Mouse (Mus musculus) heart, adult 2 months (tissue): Measurements from ENCODE around the gene Rbm4b. TPM values are rescaled to one million over a fixed set of nuclear protein-coding genes. Genes with fewer than 3 reads are reported as not detected.

Experiments used
- DNase-seq, 2 experiments: peaks; one replicate each; pipeline ENCODE4 v3.0.0; 2021
- H3K27ac ChIP-seq: fragments of 200-600 bp; 2 replicates; pipeline ENCODE4 v1.8.1; 2022
- H3K27me3 ChIP-seq: fragments of 200-500 bp; 2 replicates; pipeline ENCODE4 v1.6.1; 2012; ENCODE audit warnings: mild to moderate bottlenecking, low read length, inconsistent platforms, mixed read lengths; ENCODE audit not compliant: control insufficient read depth, insufficient read depth
- H3K36me3 ChIP-seq: fragments of 200-500 bp; 2 replicates; pipeline ENCODE4 v1.6.1; 2012; ENCODE audit warnings: low read length, inconsistent platforms; ENCODE audit not compliant: control insufficient read depth, insufficient read depth
- H3K4me1 ChIP-seq: fragments of 200-500 bp; 2 replicates; pipeline ENCODE4 v1.6.1; 2011; ENCODE audit warnings: low read length; ENCODE audit not compliant: control insufficient read depth, insufficient read depth
- H3K4me3 ChIP-seq: fragments of 200-600 bp; 2 replicates; pipeline ENCODE4 v1.8.1; 2022
- H3K79me2 ChIP-seq: fragments of 200-500 bp; replicated peaks from 2 replicates; pipeline ENCODE4 v1.6.1; 2012; ENCODE audit warnings: mild to moderate bottlenecking, inconsistent platforms, low read length, moderate library complexity, mixed read lengths; ENCODE audit not compliant: control insufficient read depth, insufficient read depth
- H3K9ac ChIP-seq: fragments of 200-500 bp; 2 replicates; pipeline ENCODE4 v1.6.1; 2012; ENCODE audit warnings: low read depth, mild to moderate bottlenecking, control low read depth, inconsistent platforms, low read length, mixed read lengths
- CTCF ChIP-seq: fragments of 200-600 bp; IDR thresholded peaks from 2 replicates; pipeline ENCODE4 v1.8.1; 2022; ENCODE audit warnings: antibody characterized with exemption, mild to moderate bottlenecking, moderate library complexity
- EP300 ChIP-seq: fragments of 200-500 bp; IDR thresholded peaks from 2 replicates; pipeline ENCODE4 v1.6.1; 2011; ENCODE audit warnings: low read depth, low read length, control low read depth; ENCODE audit not compliant: insufficient read depth
- POLR2A ChIP-seq: fragments of 200-500 bp; IDR thresholded peaks from 2 replicates; pipeline ENCODE4 v1.6.1; 2011; ENCODE audit warnings: mild to moderate bottlenecking, low read depth, low read length, control low read depth; ENCODE audit not compliant: insufficient read depth
- WGBS: fragments of 180-500 bp; shearing (Covaris S2); methylation state at CpG from one replicate; pipeline ENCODE4 v1.1.7; 2018; 5-methylcytosine and 5-hydroxymethylcytosine counted together
- intact Hi-C: fragments of 180-260 bp; cut with DNase I; formaldehyde crosslinking; loops from one replicate; pipeline ENCODE4 v1.15.1; 2025
- polyA plus RNA-seq: library from polyadenylated mRNA; depleted of rRNA; stranded (reverse); fragments of >200 nt; gene quantifications from 2 replicates; pipeline ENCODE4 v1.2.3, GENCODE M21; 2012
- total RNA-seq, 2 experiments: library from RNA; stranded (reverse); gene quantifications; 2 replicates each; pipeline ENCODE4 v1.2.3; 2021

Rbm4b gene
- total and polyA plus RNA-seq, 3 experiments = 5.1 to 6.5 (median 6.3) TPM

DNA sequence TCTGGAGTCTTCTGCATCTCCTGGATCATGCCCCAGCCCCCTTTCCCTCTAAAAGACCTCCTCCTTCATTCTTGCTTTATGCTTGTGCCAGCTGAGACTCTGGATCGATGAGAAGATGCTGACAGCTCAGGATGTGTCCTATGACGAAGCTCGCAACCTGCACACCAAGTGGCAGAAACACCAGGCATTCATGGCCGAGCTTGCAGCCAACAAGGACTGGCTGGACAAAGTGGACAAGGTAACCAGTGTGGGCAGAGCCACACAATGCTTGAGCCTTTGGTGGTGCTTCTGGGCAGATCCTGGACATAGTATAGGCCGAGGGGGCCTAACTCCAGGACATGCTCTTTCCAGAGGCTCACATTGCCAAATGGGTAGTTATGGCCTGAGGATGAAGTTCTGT lies 16.5 kb upstream of the Rbm4b start:
- intact Hi-C loops = no loop called here
- no peak for TF ChIP-seq CTCF
- no peak for TF ChIP-seq POLR2A
- no peak for TF ChIP-seq EP300

DNA sequence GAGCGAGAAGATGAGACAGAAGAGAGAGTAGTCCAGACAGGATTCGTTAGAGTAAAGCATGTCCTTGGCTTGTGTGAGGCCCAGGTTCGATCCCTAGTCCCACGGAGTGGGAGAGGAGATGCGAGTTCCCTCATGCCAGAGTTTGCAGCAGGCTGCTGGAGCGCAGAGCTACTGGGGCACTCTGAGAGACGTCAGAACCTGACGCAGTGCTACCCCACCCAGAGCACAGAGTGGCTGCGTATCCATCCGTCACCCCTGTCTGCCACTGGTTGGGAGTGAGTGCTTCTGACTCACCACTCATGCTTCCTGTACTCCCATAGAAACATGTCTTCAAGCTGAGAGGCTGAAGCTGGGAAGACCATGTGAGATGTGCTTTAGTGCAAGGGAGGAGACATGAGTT lies 14.8 kb upstream of the Rbm4b start:
- Histone ChIP-seq H3K4me1 (peaks cover 2% of the 10 kb centered on the region; the same call in 1 of the 2 replicates), H3K79me2 (no peaks in the 10 kb centered on the region), H3K36me3 (no peaks in the 10 kb centered on the region), H3K27me3 (no peaks in the 10 kb centered on the region), H3K4me3 (no peak overlapping the region), H3K9ac (no peak overlapping the region), H3K27ac (no peak overlapping the region)
- peak in 1 of 2 experiments; percentile 12 for DNase-seq
- TF ChIP-seq EP300 (no peak), CTCF (no peak), POLR2A (no peak)
- intact Hi-C loops = no loop called here
- 77% methylated on average over 10 of the region's 10 CpGs for WGBS

More for the DNA sequence above, 16.5 kb upstream of the Rbm4b start:
- Histone ChIP-seq H3K4me3 (no peak overlapping the region), H3K4me1 (no peaks in the 10 kb centered on the region), H3K79me2 (no peaks in the 10 kb centered on the region), H3K27ac (no peak overlapping the region), H3K36me3 (no peaks in the 10 kb centered on the region), H3K27me3 (no peaks in the 10 kb centered on the region), H3K9ac (no peak overlapping the region)
- DNase-seq = peak in 1 of 2 experiments; percentile 8
- WGBS = 89% methylated on average over 5 of the region's 5 CpGs

DNA sequence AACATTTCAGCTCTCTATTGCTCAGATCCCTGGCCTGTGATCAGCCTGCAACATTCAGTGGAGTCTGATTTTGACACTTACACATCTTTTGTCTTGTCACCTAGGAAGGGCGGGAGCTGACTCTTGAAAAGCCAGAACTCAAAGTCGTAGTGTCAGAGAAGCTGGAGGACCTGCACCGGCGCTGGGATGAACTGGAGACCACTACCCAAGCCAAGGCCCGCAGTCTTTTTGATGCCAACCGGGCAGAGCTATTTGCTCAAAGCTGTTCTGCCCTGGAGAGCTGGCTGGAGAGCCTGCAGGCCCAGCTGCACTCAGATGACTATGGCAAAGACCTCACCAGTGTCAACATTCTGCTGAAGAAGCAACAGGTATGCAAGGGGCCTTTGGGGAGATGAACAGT lies 14.1 kb upstream of the Rbm4b start:
- 90% methylated on average over 6 of the region's 6 CpGs for WGBS
- TF ChIP-seq EP300 (no peak), CTCF (no peak), POLR2A (no peak)
- intact Hi-C loops = loop anchor here (2.0 kb wide), 1 partner anchor 245 kb away; no protein-coding TSS in a partner anchor

DNA sequence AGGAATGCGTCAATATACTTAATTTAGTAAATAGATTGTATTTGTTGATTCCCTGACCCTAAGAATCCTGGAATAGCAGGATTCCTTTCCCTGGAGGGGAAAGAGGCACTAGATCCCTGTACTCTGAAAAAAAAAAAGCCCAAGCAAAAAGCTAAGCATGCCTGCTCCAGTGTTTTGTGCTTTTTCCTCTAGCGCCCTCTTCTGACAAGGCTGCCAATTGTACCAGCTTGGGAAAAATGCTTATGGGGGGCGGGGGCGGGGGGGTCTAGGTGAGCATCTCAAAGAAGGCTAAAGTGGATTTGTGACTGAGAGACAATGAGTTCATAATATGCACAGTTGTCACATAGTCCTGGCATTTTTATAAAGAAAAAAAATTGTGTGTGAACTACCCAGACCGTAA lies 12.8 kb upstream of the Rbm4b start:
- no peak overlapping the region for H3K27ac ChIP-seq
- DNase-seq = peak in 1 of 2 experiments; percentile 21
- TF ChIP-seq CTCF (peak; percentile 62), EP300 (no peak), POLR2A (no peak)
- H3K4me1 ChIP-seq = peaks cover 2% of the 10 kb centered on the region; the same call in 1 of the 2 replicates
- H3K4me3 ChIP-seq = no peak overlapping the region
- H3K79me2 ChIP-seq = no peaks in the 10 kb centered on the region
- WGBS = 49% methylated on average over 5 of the region's 5 CpGs
- no peaks in the 10 kb centered on the region for H3K36me3 ChIP-seq
- no peak overlapping the region for H3K9ac ChIP-seq
- no peaks in the 10 kb centered on the region for H3K27me3 ChIP-seq
- intact Hi-C loops = loop anchor here (1.0 to 2.0 kb wide), 2 partner anchors 115 to 247 kb away; no protein-coding TSS in a partner anchor

More for the DNA sequence above, 14.1 kb upstream of the Rbm4b start:
- Histone ChIP-seq H3K79me2 (no peaks in the 10 kb centered on the region), H3K4me1 (peaks cover 2% of the 10 kb centered on the region; the same call in 1 of the 2 replicates), H3K9ac (no peak overlapping the region), H3K27me3 (no peaks in the 10 kb centered on the region), H3K27ac (no peak overlapping the region), H3K4me3 (no peak overlapping the region), H3K36me3 (no peaks in the 10 kb centered on the region)
- DNase-seq = peak in 1 of 2 experiments; percentile 12

DNA sequence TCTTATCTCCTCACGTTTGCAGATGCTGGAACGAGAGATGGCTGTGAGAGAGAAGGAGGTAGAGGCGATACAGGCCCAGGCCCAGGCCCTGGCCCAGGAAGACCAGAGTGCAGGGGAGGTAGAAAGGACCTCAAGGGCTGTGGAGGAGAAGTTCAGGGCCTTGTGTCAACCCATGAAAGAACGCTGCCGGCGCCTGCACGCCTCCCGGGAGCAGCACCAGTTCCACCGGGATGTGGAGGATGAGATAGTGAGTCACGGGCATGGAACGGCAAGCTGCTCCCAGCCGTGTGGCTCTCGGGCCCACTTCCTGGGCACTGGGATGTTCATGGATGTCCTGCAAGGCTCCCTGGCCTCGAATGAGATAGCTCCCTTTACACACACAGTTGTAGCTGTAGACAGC lies 12.3 kb upstream of the Rbm4b start:
- Histone ChIP-seq H3K79me2 (no peaks in the 10 kb centered on the region), H3K4me1 (peaks cover 2% of the 10 kb centered on the region; the same call in 1 of the 2 replicates), H3K9ac (no peak overlapping the region), H3K27me3 (no peaks in the 10 kb centered on the region), H3K27ac (no peak overlapping the region), H3K4me3 (no peak overlapping the region), H3K36me3 (no peaks in the 10 kb centered on the region)
- intact Hi-C loops = no loop called here
- 76% methylated on average over 14 of the region's 14 CpGs for WGBS
- no peak for TF ChIP-seq EP300
- TF ChIP-seq CTCF = no peak
- no peak for TF ChIP-seq POLR2A
- peak in 1 of 2 experiments; percentile 12 for DNase-seq

DNA sequence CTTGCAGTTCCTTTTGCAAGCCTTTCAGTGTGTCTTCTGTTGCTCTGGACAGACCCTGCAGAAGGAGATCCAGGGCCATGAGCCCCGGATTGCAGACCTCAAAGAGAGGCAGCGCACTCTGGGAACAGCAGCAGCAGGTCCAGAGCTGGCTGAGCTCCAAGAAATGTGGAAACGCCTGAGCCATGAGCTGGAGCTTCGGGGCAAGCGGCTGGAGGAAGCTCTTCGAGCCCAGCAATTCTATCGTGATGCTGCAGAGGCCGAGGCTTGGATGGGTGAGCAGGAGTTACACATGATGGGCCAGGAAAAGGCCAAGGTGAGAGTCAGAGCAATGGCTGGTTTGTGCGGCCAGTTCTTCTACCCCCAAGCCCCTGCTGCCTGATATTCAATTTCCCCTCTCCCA lies 11.2 kb upstream of the Rbm4b start:
- no peak overlapping the region for H3K9ac ChIP-seq
- 30% methylated on average over 9 of the region's 9 CpGs for WGBS
- H3K27me3 ChIP-seq = no peaks in the 10 kb centered on the region
- H3K4me3 ChIP-seq = no peak overlapping the region
- no peaks in the 10 kb centered on the region for H3K36me3 ChIP-seq
- DNase-seq = peak; percentile 31 to 51
- H3K4me1 ChIP-seq = peaks cover 2% of the 10 kb centered on the region; the same call in 1 of the 2 replicates
- no peaks in the 10 kb centered on the region for H3K79me2 ChIP-seq
- intact Hi-C loops = no loop called here
- H3K27ac ChIP-seq = no peak overlapping the region
- TF ChIP-seq CTCF (no peak), POLR2A (no peak), EP300 (no peak)
